ENCODE assay signal across 17 mouse cellular contexts in genomic region chr1:181799911-181800310, GRCm38 (mm10). TPM values are rescaled to one million over a fixed set of nuclear protein-coding genes. Genes with fewer than 3 reads are reported as not detected.
DNase-seq lines count a peak whose midpoint lies in the region; ATAC-seq and TF ChIP-seq lines count a peak whose summit lies in the region.
"Had no signal": no experiment of that assay in that cellular context is flagged by ENCODE, and none has a peak within 500 bp of the region (broad histone marks: within the 10 kb centered on the region; RNA-seq: fewer than 3 reads in every experiment).

No protein-coding gene starts in this region.

- H3K36me3 ChIP-seq in forebrain, embryonic 14.5 days (ENCODE audit: control insufficient read depth, insufficient read depth, low read length) = no peaks in the 10 kb centered on the region
- H3K36me3 ChIP-seq in forebrain, embryonic 15.5 days = no peaks in the 10 kb centered on the region
- H3K36me3 ChIP-seq: embryonic facial prominence, embryonic 10.5 days; embryonic facial prominence, embryonic 12.5 days had no signal

- H3K4me3 ChIP-seq in forebrain, embryonic 14.5 days (ENCODE audit: low read depth, low read length) = no peak overlapping the region
- H3K4me3 ChIP-seq in forebrain, embryonic 15.5 days = no peak overlapping the region
- H3K4me3 ChIP-seq: embryonic facial prominence, embryonic 10.5 days; embryonic facial prominence, embryonic 12.5 days; forebrain, embryonic 13.5 days had no signal

- no peak for TF ChIP-seq CTCF in brain, embryonic 14.5 days (IDR thresholded peaks at IDR 0.05; ENCODE audit: borderline replicate concordance, extremely low read depth, insufficient read depth, insufficient read length)

- no peak for TF ChIP-seq POLR2A in brain, embryonic 14.5 days (IDR thresholded peaks at IDR 0.05; ENCODE audit: borderline replicate concordance, extremely low read depth, insufficient read depth, insufficient read length, poor library complexity, severe bottlenecking)

- 75% methylated on average over 3 of the region's 3 CpGs for WGBS in forebrain, embryonic 14.5 days
- whole genome bisulfite sequencing in forebrain, embryonic 15.5 days = 85% methylated on average over 3 of the region's 3 CpGs

- H3K27ac ChIP-seq in forebrain, embryonic 14.5 days (ENCODE audit: low read depth, low read length) = no peak overlapping the region
- no peak overlapping the region for H3K27ac ChIP-seq in forebrain, embryonic 15.5 days (replicated peaks)
- H3K27ac ChIP-seq: embryonic facial prominence, embryonic 10.5 days; embryonic facial prominence, embryonic 12.5 days; forebrain, embryonic 13.5 days had no signal

- H3K27me3 ChIP-seq in forebrain, embryonic 14.5 days (replicated peaks; ENCODE audit: control insufficient read depth, insufficient read depth, low read length) = no peaks in the 10 kb centered on the region
- no peaks in the 10 kb centered on the region for H3K27me3 ChIP-seq in forebrain, embryonic 15.5 days
- H3K27me3 ChIP-seq: embryonic facial prominence, embryonic 12.5 days; forebrain, embryonic 13.5 days had no signal

- H3K9ac ChIP-seq in forebrain, embryonic 14.5 days (ENCODE audit: low read length) = no peak overlapping the region
- no peak overlapping the region for H3K9ac ChIP-seq in forebrain, embryonic 15.5 days (replicated peaks)
- H3K9ac ChIP-seq: embryonic facial prominence, embryonic 12.5 days; forebrain, embryonic 13.5 days; forebrain, postnatal 0 days had no signal

- DNase-seq in cerebellum, postnatal 14 days = peak; percentile 57 to 68
- no peak for DNase-seq in cerebellum, adult 9-11 months
- DNase-seq in forebrain, embryonic 14.5 days (ENCODE audit: low spot score) = peak; percentile 7
- DNase-seq in left cerebral cortex, postnatal 4 days = peak; percentile 45
- no peak for DNase-seq in left cerebral cortex, postnatal 10 days (ENCODE audit: extremely low spot score in 1 of 2, low spot score in 2 of 2)
- peak; percentile 21 for DNase-seq in brain, embryonic 14.5 days (ENCODE audit: low read depth)
- DNase-seq in right cerebral cortex, postnatal 25 days = no peak
- DNase-seq: adrenal gland, adult 2 months; adrenal gland, postnatal 10 days; adrenal gland, postnatal 25 days; cerebellum, adult 11-12 months; cerebellum, adult 8-10 months; forebrain, postnatal 0 days had no signal

- no peak overlapping the region for H3K4me2 ChIP-seq in forebrain, embryonic 14.5 days (ENCODE audit: low read length)
- H3K4me2 ChIP-seq in forebrain, embryonic 15.5 days (replicated peaks) = no peak overlapping the region
- H3K4me2 ChIP-seq: embryonic facial prominence, embryonic 12.5 days; forebrain, embryonic 13.5 days had no signal

- H3K4me1 ChIP-seq in forebrain, embryonic 14.5 days (ENCODE audit: control insufficient read depth, insufficient read depth, low read length) = no peaks in the 10 kb centered on the region
- no peaks in the 10 kb centered on the region for H3K4me1 ChIP-seq in forebrain, embryonic 15.5 days
- H3K4me1 ChIP-seq: embryonic facial prominence, embryonic 10.5 days; embryonic facial prominence, embryonic 12.5 days; forebrain, embryonic 13.5 days had no signal

- H3K9me3 ChIP-seq in forebrain, embryonic 14.5 days (replicated peaks; ENCODE audit: control insufficient read depth, low read length) = no peaks in the 10 kb centered on the region
- no peaks in the 10 kb centered on the region for H3K9me3 ChIP-seq in forebrain, embryonic 15.5 days
- H3K9me3 ChIP-seq: embryonic facial prominence, embryonic 10.5 days; embryonic facial prominence, embryonic 12.5 days; forebrain, embryonic 13.5 days had no signal

- intact Hi-C loops in left cerebral cortex, postnatal 4 days (cut with DNase I) = no loop called here
- intact Hi-C loops in left cerebral cortex, postnatal 10 days (cut with DNase I) = no loop called here

- ATAC-seq in forebrain, embryonic 14.5 days = no peak
- no peak for ATAC-seq in forebrain, embryonic 15.5 days (replicated peaks)
- ATAC-seq: forebrain, embryonic 13.5 days; forebrain, postnatal 0 days had no signal

RNA-seq across cellular contexts. Expression of gene Lbr, which starts 42.9 kb away (rescaled TPM):
- polyA plus RNA-seq in forebrain, embryonic 14.5 days (2014; fragmentation: Nextera tagmentation; extraction: Ambion mirVana) = 68.9 and 72.4 TPM in 2 replicates
- 55.8 and 58.3 TPM in 2 replicates for polyA plus RNA-seq in forebrain, embryonic 15.5 days (2015; fragmentation: Nextera tagmentation; extraction: Ambion mirVana)
- 10 to 100 TPM; 21.7 to 24.1 TPM for total RNA-seq in left cerebral cortex, postnatal 4 days (2021)
- 10 to 100 TPM; 12.1 to 14.0 TPM for total RNA-seq in left cerebral cortex, postnatal 10 days (2021)
- polyA plus RNA-seq in brain, embryonic 14.5 days (2012; rRNA removed) = 24.0 and 31.2 TPM in 2 replicates

Comparison
In these comparisons a context has a peak if more than half of its experiments do, and no peak if none do; other contexts are left out.
1. DNase-seq: peak in cerebellum, postnatal 14 days (2 of 2), forebrain, embryonic 14.5 days (single experiment), left cerebral cortex, postnatal 4 days (single experiment) and brain, embryonic 14.5 days (single experiment); none in cerebellum, adult 9-11 months (single experiment), left cerebral cortex, postnatal 10 days (0 of 2) and right cerebral cortex, postnatal 25 days (single experiment).